Mouse (Mus musculus) midbrain, embryonic 16.5 days (tissue): ENCODE data around the gene Cdca5. TPM values are rescaled to one million over a fixed set of nuclear protein-coding genes. Genes with fewer than 3 reads are reported as not detected.

ENCODE experiments used
- ATAC-seq: fragments of 200-750 bp; cut with Nextera tagmentation; 2 replicates; pipeline ENCODE4 v1.8.0; 2017; ENCODE audit warnings: moderate TSS enrichment
- H3K27ac ChIP-seq: fragments of 300-500 bp; sonication (generic); 2 replicates; pipeline ENCODE4 v1.5.1; 2014; ENCODE audit warnings: mild to moderate bottlenecking, low read length, mixed read lengths
- H3K27me3 ChIP-seq: fragments of 300-500 bp; sonication (generic); 2 replicates; pipeline ENCODE4 v1.6.1; 2014; ENCODE audit warnings: low read depth, low read length, mixed read lengths; ENCODE audit not compliant: control insufficient read depth, insufficient read depth
- H3K36me3 ChIP-seq: fragments of 300-500 bp; sonication (generic); 2 replicates; pipeline ENCODE4 v1.6.1; 2014; ENCODE audit warnings: mild to moderate bottlenecking, low read length, moderate library complexity, mixed read lengths; ENCODE audit not compliant: control insufficient read depth, insufficient read depth
- H3K4me1 ChIP-seq: fragments of 300-500 bp; sonication (generic); 2 replicates; pipeline ENCODE4 v1.6.1; 2014; ENCODE audit warnings: mild to moderate bottlenecking, low read length, mixed read lengths; ENCODE audit not compliant: control insufficient read depth, insufficient read depth
- H3K4me2 ChIP-seq: fragments of 300-500 bp; sonication (generic); 2 replicates; pipeline ENCODE4 v1.6.1; 2014; ENCODE audit warnings: mild to moderate bottlenecking, low read length, mixed read lengths
- H3K4me3 ChIP-seq: fragments of 300-500 bp; sonication (generic); 2 replicates; pipeline ENCODE4 v1.5.1; 2014; ENCODE audit warnings: low read depth, mild to moderate bottlenecking, low read length, moderate library complexity, mixed read lengths
- H3K9ac ChIP-seq: fragments of 300-500 bp; sonication (generic); 2 replicates; pipeline ENCODE4 v1.6.1; 2014; ENCODE audit warnings: low read depth, low read length, mixed read lengths
- H3K9me3 ChIP-seq: fragments of 300-500 bp; sonication (generic); replicated peaks from 2 replicates; pipeline ENCODE4 v1.6.1; 2014; ENCODE audit warnings: mild to moderate bottlenecking, low read length, mixed read lengths; ENCODE audit not compliant: control insufficient read depth, poor library complexity, severe bottlenecking
- WGBS: fragments of 180-500 bp; shearing (Covaris S2); extraction: QIAGEN DNeasy Blood & Tissue Kit; methylation state at CpG from one replicate; pipeline ENCODE4 v1.1.7; 2014; 5-methylcytosine and 5-hydroxymethylcytosine counted together
- polyA plus RNA-seq: library from polyadenylated mRNA; unstranded; fragments of >200 nt; fragmentation: Nextera tagmentation; extraction: Ambion mirVana; gene quantifications from 2 replicates; pipeline ENCODE4 v1.2.1, GENCODE M21; 2015

The Cdca5 gene
- polyA plus RNA-seq, 1 experiment from 2014 or later: 3.7 TPM

DNA sequence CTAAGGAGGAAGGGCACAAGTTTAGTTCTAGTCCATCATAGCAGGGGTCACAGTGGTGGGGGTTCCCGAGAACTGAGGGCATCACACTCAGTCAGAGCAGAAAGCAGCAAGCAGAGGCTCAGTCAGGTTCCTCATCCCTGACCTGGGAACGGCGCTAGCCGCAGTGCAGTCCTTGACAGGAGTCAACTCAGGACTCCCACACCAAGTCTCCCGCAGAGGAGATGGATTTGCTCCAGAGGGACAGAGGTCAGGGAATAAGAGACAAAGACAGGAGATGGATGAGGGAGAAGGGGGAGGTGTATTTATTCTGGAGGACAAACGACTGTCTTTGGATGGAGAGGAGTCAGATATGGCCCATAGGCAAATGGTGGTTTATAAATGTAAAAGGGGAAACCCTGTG, 28.3 kb downstream of the Cdca5 start:
- Histone ChIP-seq H3K9ac (no peak overlapping the region), H3K9me3 (no peaks in the 10 kb centered on the region), H3K4me2 (no peak overlapping the region), H3K4me1 (peaks cover 10% of the 10 kb centered on the region), H3K27ac (no peak overlapping the region), H3K27me3 (no peaks in the 10 kb centered on the region), H3K4me3 (no peak overlapping the region), H3K36me3 (peaks cover 17% of the 10 kb centered on the region)
- 71% methylated on average over 6 of the region's 6 CpGs for WGBS
- no peak for ATAC-seq

DNA sequence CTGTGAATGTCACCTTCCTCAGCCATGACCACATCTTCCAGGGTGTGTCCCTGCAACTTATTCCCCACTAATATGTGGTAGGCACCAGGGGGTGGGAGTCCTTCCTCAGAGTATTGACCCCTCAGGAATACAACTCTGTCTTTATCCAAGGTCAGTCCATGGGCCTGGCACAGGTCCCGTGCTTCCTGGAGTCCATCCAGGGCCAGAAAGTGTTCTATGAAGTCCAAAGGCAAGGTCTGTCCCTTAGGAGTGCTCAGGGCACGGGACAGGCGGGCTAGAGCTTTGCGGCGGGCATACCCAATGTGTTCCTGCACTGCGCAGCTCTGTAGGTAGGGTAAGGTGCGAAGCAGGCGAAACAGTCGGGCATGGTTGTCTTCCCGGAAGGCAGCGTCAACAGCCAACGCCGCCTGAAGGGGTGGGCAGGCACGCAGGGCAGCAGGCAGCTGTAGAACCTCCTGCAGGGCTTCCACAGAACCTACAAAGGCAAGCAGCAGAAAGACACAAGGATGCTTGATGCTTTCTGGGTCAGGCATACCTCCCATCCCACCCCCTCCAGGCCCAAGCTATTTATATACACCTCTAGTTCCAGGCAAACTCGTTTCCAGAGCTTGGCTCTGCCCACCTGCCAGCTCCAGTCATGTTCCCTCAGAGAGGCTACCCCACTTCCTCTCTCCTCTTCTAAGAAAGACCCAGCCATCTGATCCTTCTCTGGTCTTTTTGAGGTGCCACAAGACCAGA, 31.5 kb downstream of the Cdca5 start:
- Histone ChIP-seq H3K4me3 (no peak overlapping the region), H3K27me3 (no peaks in the 10 kb centered on the region), H3K4me1 (peaks cover 22% of the 10 kb centered on the region), H3K36me3 (peaks cover 19% of the 10 kb centered on the region), H3K9ac (no peak overlapping the region), H3K27ac (no peak overlapping the region), H3K9me3 (no peaks in the 10 kb centered on the region), H3K4me2 (no peak overlapping the region; the same call in 1 of the 2 replicates)
- no peak for ATAC-seq
- 93% methylated on average over 15 of the region's 15 CpGs for WGBS

DNA sequence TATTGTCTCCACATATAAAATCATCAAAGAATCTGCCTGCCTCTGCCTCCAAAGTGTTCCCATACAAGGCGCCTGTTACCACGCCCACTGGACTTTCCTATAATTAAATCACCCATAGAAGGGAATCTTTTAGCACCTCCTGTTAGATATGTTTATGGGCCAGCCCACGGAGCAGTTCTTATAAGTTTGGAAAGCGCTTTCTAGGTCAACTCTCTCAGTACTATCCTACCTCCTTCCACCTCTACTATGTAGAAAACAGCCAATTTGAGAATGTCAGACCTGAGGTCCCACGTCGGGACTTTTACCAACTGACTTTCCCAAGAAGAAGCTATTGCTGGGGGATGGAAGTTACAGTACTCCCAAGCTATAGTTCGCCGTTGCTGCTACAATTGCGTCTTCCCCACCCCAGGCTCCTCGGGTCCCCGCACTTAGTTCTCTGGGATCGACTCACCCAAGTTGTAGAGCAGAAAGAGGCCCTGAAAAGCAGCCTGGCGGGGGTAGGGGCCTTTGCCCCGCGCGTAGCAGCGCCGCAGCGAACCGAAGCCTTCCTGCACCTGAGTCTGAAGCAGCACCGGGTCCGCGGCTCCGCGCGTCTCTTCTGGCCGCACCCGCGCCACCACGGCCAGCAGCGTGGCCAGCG, 32.7 kb downstream of the Cdca5 start:
- Histone ChIP-seq H3K36me3 (peaks cover 19% of the 10 kb centered on the region), H3K4me1 (peaks cover 22% of the 10 kb centered on the region)
- ATAC-seq: no peak

DNA sequence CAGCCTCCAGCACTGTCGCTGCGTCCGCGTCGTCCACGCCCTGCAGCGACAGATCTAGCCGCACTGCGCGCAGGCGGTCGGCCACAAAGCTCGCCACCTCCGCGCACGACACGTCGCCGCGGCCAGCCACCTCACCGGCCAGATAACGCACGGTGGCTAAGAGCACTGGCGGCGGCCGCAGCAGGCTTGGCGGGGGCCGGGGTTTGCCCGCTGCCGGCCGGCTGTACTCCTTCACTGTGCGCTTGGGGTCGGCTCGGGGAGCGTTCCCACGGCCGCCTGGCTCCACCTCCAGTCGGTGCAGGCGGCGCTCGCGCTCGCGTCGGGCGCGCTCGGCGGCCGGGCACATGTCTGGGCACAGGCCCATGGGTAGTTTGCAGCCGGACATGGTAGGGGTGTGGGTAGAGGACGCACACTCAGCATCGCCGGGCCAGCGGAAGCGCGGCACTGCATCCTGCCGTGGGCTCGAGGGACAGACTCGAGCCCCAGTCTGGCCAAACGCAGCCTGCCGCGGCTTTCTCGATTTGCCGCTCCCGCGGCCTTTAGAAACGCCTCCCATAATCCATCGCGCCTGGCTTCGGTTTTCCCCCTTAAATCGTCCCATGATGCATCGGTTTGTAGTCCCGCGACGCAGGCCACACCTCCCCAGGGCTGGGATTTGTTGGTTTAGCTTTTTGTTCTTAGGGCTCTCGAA, 33.3 kb downstream of the Cdca5 start, which contains the start of gene Sac3d1:
Gene Sac3d1, minus strand, starts transcription at position 665 of the 691 bp plus-strand sequence.
- Histone ChIP-seq H3K36me3 (peaks cover 19% of the 10 kb centered on the region), H3K9me3 (no peaks in the 10 kb centered on the region), H3K27me3 (no peaks in the 10 kb centered on the region), H3K4me3 (peak within 1 kb of the TSS; percentile 83), H3K27ac (peak within 1 kb of the TSS; percentile 91), H3K4me2 (peak within 1 kb of the TSS; percentile 90), H3K4me1 (peaks cover 22% of the 10 kb centered on the region), H3K9ac (peak within 1 kb of the TSS; percentile 91)
- WGBS: under 1% methylated on average over 76 of the region's 77 CpGs
- peak; percentile 89 for ATAC-seq

More for the DNA sequence above, 32.7 kb downstream of the Cdca5 start:
- H3K9ac ChIP-seq: peak overlapping the region; percentile 91
- H3K27ac ChIP-seq: peak overlapping the region; percentile 91
- no peaks in the 10 kb centered on the region for H3K27me3 ChIP-seq
- H3K4me3 ChIP-seq: peak overlapping the region; percentile 83
- H3K4me2 ChIP-seq: peak overlapping the region; percentile 90
- no peaks in the 10 kb centered on the region for H3K9me3 ChIP-seq
- WGBS: 5% methylated on average over 32 of the region's 32 CpGs

DNA sequence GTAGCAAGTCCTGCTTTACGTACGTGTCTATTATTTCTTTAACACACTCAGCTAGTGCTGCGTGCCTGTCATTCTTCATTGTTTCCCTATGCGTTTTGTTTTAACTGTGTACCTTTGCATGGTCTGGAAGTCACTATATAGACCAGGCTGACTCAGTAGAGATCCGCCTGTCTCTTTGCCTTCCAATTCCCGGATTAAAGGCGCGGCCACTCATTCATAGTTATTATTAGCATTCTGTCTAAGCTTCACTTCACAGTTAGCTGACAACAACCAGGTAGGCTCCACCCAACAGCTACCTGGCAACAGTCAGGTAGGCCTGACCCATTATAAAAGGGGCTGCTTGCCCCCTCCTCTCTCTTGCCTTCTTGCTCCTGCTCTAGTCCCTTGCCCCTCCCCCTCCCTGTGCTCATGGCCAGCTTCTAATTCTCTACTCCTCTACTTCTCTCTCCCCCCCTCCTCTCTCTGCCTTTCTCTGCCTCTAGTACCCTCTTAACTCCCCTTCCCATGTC, 33.9 kb downstream of the Cdca5 start:
- peak; percentile 63 for ATAC-seq
- no peaks in the 10 kb centered on the region for H3K27me3 ChIP-seq
- H3K9me3 ChIP-seq: no peaks in the 10 kb centered on the region
- peak overlapping the region; percentile 70 for H3K9ac ChIP-seq
- peak overlapping the region; percentile 91 for H3K27ac ChIP-seq
- H3K4me2 ChIP-seq: peak overlapping the region; percentile 90
- peaks cover 22% of the 10 kb centered on the region for H3K4me1 ChIP-seq
- under 1% methylated on average over 8 of the region's 8 CpGs for WGBS
- peak overlapping the region; percentile 83 for H3K4me3 ChIP-seq
- H3K36me3 ChIP-seq: peaks cover 19% of the 10 kb centered on the region

DNA sequence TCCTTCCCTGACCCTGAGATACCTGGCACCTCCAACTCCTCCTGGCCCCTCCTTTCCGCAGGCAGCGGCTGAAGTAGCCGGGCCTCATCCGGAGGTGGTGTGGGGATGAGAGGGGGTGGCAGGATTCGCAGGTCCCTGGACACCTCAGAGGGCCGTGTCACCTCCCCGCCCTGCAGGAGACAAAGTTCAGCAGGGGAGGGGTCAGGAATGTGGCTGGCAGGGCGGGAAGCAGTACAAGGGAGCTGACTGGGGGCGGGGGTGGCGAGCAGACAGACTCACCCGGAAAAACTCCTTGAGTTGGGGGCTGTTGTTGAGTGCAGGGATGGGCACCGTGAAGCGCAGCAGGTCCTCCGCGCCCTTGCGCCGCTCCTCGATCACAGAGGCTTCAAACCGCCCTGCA, 37.0 kb downstream of the Cdca5 start:
- no peak overlapping the region for H3K27ac ChIP-seq
- peaks cover 20% of the 10 kb centered on the region for H3K4me1 ChIP-seq
- ATAC-seq: no peak
- H3K27me3 ChIP-seq: no peaks in the 10 kb centered on the region
- no peaks in the 10 kb centered on the region for H3K9me3 ChIP-seq
- no peak overlapping the region for H3K4me2 ChIP-seq
- 0 out of 2 replicates have a peak, but pooled peaks cover 3% of the 10 kb centered on the region for H3K36me3 ChIP-seq
- WGBS: 44% methylated on average over 19 of the region's 19 CpGs
- H3K9ac ChIP-seq: no peak overlapping the region
- H3K4me3 ChIP-seq: no peak overlapping the region

DNA sequence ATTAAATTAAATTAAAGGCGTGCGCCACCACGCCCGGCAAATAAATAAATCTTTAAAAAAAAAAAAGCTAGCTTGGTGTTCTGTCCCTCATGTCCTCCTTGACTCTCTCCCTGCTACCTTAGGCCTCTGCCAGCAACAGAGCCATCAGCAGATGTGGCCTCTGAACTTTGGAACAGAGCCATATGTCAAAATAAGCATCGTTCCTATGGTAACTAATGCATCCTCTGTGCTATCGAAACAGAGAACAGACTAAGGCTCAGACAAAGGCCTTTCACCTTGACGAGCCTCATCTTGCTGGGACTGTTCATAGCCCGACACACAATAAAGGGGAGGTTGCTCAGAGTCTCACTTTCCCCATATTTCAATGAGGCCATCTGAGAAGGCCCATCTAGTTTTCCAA, 38.5 kb downstream of the Cdca5 start:
- peaks cover 15% of the 10 kb centered on the region for H3K4me1 ChIP-seq
- H3K27me3 ChIP-seq: no peaks in the 10 kb centered on the region
- 0 out of 2 replicates have a peak, but pooled peaks cover 3% of the 10 kb centered on the region for H3K36me3 ChIP-seq
- H3K27ac ChIP-seq: no peak overlapping the region
- no peak for ATAC-seq
- 70% methylated on average over 8 of the region's 8 CpGs for WGBS
- H3K4me3 ChIP-seq: no peak overlapping the region
- H3K4me2 ChIP-seq: no peak overlapping the region
- H3K9ac ChIP-seq: no peak overlapping the region
- H3K9me3 ChIP-seq: no peaks in the 10 kb centered on the region

DNA sequence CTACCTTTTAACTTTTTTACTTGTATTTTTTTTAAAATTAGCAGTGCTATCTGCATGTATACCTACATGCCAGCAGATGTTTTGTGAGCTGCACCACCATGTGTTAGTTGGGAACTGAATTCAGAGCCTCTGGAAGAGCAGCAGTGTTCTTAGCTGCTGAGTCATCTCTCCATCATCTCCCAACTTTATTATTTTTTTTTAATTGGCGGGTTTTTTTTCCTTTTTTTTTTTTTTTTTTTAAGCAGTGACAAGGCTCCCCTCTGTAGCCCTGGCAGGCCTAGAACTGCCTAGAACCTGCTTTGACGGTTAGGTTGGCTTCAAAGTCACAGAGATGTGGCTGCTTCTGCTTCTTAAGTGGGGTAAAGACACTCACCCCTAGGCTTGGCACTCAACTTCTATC, 40.1 kb downstream of the Cdca5 start:
- H3K36me3 ChIP-seq: 0 out of 2 replicates have a peak, but pooled peaks cover 3% of the 10 kb centered on the region
- no peak overlapping the region for H3K9ac ChIP-seq
- ATAC-seq: no peak
- 88% methylated on average over 2 of the region's 2 CpGs for WGBS
- no peaks in the 10 kb centered on the region for H3K27me3 ChIP-seq
- no peak overlapping the region for H3K4me2 ChIP-seq
- no peak overlapping the region for H3K4me3 ChIP-seq
- H3K4me1 ChIP-seq: peaks cover 7% of the 10 kb centered on the region
- H3K9me3 ChIP-seq: no peaks in the 10 kb centered on the region
- no peak overlapping the region for H3K27ac ChIP-seq
